Mouse (Mus musculus): Measurements from ENCODE around the gene Ccdc102a.

The Ccdc102a gene

GRCm38 (mm10) chr8:94917851-94918495, at the start of gene Ccdc102a:
Gene Ccdc102a, minus strand, starts transcription at chr8:94918098.
- peak; percentile 98 for DNase-seq

DNA sequence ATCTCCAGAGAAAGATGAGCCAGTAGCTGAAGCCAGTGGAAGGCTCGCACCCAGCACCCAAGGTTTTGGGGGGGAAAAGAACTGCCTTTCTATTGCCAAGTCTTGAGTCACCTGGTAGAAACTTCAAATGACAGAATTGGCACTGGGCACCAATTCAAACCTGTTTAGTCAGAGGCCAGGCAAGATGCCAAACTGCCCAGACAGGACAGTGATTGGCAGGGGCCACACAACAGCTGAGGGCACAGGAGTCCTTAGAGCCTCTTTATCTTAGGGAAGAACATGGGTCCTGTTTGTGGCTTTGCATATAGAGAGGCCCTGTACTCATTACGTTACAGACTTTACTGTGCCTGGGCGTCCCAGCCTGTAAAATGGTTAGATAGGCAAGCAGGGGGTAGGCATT, 49.7 kb upstream of the Ccdc102a start:
- DNase-seq, result no peak

DNA sequence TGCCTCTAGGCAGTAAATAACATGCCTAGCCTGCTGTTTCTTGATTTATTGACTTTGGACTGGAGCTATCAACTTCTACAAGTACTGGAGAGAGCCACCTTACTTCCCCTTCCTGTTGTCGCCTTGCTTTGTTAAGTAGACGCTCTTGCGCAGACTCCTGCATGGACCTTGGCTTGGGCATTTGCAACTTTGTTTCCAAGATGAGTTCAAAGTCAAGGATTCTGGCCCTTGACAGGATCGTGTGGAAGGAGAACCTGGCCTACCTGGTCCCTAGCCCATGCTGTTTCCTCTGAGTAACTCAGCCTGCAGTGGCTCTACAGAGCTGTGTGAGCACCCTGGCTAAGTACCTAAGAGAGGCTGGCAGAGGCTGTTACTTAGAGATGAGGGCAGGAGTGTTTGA, 49.2 kb upstream of the Ccdc102a start:
- no peak for DNase-seq

DNA sequence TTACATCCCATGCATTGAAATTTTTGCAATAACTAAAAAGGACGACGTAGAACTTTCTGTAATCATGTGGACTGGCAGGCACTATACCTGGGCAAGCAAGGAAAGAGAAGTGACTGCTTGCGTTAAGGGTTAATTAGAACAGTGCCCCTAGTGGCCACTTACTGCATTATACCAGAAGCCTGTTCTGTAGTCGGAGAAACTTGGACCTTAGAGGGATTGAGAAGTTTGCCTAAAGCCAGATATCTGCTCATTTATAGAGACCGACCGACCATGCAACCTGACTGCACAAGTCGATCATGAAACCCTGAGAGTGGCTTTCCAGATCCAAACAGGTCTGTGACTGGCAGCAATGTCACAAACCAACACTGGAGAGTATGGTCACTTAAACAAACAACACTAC, 48.7 kb upstream of the Ccdc102a start:
- no peak for DNase-seq

DNA sequence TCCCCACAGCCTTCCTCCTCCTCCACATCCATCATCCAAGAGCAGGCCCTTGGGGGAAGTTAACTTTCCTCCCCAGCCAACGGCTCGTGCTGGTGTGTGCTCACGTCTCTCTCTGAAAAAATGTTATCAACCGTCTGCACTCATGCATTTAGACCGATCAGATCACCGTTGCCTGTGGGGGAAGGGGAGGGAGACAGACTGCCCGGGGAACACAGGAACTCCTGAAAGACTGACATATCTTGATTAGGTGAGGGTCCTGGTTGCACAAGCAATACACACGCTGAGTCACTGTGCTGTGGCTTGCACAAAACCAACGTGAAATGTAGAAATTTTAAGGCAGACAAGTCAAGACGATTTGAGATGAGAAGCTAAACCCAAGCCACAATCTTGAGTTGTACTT, 46.9 kb upstream of the Ccdc102a start:
- DNase-seq, result no peak

GRCm38 (mm10) chr8:94962201-94962600, 44.3 kb upstream of the Ccdc102a start:
- DNase-seq, result no peak

- DNase-seq, result no peak
Observed at GRCm38 (mm10) chr8:94956078-94956574, 38.2 kb upstream of the Ccdc102a start.

- DNase-seq, result no peak
Observed at GRCm38 (mm10) chr8:94954921-94955758, 37.2 kb upstream of the Ccdc102a start.

GRCm38 (mm10) chr8:94954368-94954737, 36.5 kb upstream of the Ccdc102a start:
- DNase-seq, result no peak

DNA sequence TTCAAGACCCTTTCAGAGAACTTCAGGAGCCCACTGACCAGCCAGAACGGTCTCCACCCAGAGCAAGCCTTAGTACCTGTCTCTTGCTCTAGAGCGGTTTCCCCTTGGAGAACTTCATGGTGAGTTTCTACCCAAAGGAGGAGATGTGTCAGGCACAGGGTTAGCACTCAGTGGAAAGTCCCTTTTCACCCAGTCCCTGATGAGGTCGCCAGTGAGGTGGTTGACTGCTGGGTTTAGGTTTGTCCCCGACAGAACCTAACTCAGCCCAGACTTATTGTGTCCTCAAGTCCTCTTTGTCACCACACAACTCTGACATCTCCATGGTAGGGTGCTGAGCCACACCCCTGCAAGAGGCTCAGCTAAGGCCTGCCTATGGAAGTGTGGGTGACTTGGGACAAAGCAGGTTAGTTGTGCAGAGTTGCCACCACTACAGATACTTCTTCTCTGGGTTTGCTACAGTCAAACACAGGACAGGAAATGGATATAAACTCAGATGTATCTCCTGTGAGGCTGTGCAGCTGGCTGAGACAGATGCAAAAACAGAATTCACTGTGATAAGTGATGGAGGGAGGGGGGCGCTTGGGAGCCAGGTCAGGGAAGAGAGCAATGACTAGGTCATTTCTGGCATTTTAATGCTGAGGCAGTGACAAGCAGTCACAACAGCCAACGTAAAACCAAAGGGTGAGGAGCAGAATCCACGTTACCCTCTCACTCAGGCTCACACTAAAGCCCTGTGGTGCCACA, 35.9 kb upstream of the Ccdc102a start:
- DNase-seq, result no peak

GRCm38 (mm10) chr8:94952086-94952485, 34.2 kb upstream of the Ccdc102a start:
- no peak for DNase-seq

- DNase-seq, result no peak
Observed at GRCm38 (mm10) chr8:94950458-94950857, 32.6 kb upstream of the Ccdc102a start.

GRCm38 (mm10) chr8:94950046-94950445, 32.1 kb upstream of the Ccdc102a start:
- DNase-seq, result peak; percentile 96

DNA sequence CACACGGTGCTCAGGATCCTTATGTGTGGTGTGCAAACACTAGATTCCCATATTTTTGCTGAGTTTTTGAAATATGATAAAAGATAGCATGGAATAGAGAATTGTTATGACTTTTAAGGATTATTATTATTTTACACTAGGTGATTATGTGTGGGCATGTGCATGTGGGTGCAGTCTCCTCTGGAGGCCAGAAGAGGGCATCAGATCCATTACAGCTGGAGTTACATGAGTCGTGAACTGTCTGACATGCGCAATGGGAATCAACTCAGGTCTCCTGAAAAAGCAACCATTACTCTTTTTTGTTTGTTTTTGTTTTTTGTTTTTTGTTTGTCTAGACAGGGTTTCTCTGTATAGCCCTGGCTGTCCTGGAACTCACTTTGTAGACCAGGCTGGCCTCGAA, 31.1 kb upstream of the Ccdc102a start:
- no peak for DNase-seq

GRCm38 (mm10) chr8:94948421-94948820, 30.5 kb upstream of the Ccdc102a start:
- DNase-seq, result no peak

DNA sequence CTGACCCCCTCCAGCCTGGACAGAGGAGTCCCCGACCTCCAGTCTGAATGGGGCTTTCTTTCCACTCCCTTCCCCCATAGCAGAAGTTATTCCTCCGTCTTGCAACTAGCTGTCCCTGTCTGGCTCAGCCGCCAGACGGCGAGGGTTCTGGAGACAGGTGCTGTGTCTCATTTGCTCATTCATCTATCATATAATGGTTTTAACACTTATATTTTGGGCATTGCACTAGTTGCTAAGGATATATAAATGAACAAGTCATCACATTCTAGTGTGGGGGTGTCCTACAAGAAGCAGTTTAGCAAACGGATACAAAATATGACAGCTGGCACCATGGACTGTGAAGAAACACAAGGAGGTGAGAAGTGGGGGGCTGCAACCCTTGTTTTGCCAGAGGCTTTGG, 27.3 kb upstream of the Ccdc102a start:
- DNase-seq, result no peak

DNA sequence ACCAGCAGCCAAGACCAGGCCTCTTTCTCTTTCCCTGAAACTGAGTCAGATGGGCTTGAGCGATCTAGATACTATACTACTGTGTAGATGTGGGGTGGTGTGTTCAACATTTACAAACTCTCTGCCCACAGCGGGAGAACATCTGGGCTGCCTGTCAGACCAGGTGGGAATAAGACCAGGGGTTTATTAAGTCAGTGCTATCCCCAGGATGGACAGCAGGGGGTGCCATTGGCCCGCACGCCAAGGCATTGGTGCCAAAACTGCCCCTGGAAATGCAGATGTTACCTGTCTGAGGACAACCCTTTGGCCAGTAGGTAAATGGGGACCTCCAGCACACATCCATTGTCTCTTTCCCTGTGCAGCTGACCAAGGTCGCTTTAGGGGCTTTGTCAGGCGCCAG, 24.7 kb upstream of the Ccdc102a start:
- DNase-seq, result peak; percentile 94

GRCm38 (mm10) chr8:94935172-94935571, 17.3 kb upstream of the Ccdc102a start:
- DNase-seq, result no peak

DNA sequence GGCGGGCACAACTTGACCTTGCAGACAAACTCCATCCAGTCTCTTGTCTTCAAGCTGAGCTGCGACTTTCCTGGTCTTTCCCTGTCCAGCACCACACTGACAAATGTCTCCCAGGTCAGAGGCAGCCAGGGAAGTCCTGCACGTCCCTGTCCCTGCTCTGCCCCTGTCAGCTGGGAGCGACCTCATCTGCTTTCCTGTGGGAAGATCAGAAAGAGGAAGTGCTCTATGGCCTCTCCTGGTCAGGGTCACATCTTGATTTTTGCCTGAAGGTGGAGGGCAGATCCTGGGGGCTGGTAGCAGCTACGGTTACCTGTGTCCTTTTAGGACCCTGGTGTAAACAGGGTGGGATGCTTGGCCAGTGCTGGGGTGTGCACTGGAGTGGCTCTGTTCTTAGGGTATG, 16.0 kb upstream of the Ccdc102a start:
- DNase-seq, result no peak

DNA sequence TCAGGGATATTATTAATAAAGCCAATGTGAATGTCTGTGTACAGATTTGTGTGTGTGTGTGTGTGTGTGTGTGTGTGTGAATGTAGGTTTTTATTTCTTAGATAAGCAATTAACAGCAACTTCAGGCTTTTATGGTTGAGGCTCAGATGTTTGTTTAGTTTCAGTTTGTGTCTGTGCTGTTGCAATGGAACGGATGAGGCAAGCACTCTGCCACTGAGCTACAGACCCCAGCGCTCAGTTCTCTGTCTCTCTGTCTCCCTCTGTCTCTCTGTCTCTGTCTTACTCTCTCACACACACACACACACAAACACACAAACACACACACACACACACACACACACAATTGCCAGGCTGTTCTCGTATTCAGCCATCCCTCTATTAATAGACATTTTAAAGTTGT, 10.3 kb upstream of the Ccdc102a start:
- no peak for DNase-seq

GRCm38 (mm10) chr8:94923405-94923804, 5.5 kb upstream of the Ccdc102a start, which contains the start of gene Adgrg5:
Gene Adgrg5, plus strand, starts transcription at chr8:94923694.
- DNase-seq, result no peak

DNA sequence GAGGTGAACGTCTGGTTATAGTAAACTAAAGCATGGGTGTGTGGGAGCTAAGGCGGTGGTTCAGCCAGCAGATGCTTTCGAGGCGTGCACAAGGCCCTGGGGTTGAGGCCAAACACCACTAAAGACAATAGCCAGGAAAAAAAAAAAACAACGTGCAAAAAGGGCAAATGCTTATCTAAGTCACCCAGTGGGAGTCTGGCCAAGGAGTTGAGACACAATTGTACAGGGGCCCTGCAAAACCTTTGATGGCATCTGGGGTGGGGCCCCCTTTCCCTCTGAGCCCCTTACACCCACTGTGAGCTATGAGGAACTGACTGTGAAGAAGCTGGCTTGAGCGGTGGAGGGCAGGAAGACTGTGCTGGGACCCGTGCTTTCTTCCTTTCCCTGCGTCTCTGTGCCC, 4.7 kb upstream of the Ccdc102a start:
- peak; percentile 97 for DNase-seq

DNA sequence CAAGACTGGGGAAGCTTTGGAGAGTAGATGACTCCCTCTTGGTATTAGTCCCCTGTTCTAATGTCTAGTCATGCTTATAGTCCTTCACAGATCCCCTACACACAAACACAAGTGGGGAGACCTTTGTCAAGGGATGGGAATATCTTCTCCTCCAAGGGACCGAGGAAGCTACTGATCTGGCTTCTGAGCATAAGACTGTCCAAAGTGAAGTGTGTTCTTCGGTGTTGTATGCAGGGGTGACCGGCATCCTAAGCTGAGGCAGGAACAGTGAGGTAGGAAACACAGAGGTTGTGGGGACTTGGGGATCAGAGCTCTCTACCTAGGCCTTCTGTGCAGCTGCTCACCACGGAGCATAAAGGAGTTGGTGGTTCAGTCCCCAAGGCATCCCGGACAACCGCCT, 4.3 kb upstream of the Ccdc102a start:
- DNase-seq, result no peak

GRCm38 (mm10) chr8:94919256-94919655, 1.4 kb upstream of the Ccdc102a start:
- no peak for DNase-seq

Data from heart, adult 11 months (tissue).